Mouse (Mus musculus): ENCODE measurements around the gene 4931429L15Rik.
A peak's percentile ranks its signal among the peaks of the same experiment; 100 is the strongest.

4931429L15Rik gene

DNA sequence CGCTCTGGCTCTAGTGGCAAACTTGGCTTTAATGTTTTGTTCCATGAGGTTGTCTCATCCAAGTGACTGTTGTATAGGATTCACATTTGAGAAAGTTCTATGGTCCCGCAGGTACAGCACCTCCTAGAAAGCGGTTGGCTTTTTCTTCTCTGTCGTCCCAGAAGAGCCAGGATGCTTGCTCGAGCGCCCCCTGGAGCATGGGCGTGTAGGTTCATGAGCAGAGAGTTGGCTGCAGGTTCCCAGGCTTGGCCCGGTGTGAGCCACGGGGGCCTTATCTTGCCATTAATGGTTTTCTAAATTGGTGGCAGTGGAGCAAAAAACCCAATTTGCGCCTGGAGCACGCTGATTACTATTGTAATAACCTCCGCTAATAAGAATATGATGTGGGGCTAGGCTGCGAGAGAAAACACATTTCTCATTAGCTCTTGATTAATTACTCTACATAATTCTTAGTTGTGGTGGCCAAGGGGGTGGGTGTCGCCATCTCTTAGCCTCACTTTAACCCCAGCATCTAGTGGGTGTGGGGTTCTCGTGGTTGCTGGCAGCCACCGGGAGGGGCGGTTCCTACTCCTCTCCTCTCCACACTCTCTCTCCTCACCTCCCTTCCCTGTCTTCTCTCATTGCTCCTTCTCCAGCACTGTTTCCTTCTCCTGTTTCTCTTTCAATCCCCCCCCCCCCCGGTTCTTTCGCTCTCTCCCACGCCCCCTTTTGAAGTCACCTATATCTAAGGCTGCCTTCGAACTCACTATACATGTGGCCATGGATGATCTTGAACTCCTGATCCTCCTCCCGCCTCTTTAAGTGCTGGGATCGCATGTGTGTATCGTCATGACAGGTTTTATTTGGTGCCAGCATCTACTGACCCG lies 8.2 kb upstream of the 4931429L15Rik start:
- DNase-seq, result no peak

DNA sequence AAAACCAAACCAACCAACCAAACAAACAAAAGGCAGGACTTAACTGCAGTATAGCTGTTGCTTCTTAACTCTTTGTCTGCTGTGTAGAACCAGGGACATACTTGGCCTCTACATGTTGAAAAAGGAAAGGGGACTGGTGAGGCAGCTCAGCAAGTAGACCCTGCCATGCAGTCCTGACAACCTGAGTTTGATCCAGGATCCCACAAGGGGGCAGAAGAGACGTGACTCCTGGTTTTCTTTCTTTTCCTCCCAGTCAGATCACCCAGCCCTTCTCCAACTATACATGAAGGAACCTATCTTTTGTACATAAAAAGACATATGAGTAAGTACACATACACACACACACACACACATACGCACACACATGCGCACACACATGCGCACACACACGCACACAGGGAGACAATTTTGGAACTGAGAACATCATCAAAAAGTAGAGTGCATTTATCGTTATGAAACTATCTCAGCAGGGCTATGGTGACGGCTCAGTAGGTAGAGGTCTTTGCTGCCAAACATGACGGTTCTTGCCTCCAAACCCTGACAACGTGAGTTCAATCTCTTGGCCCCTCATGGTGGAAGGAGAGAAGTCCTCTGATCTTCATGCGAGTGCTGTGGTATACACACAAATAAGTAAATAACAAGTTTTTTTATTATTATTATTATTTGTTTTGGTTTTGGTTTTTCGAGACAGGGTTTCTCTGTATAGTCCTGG lies 7.1 kb upstream of the 4931429L15Rik start:
- DNase-seq, result no peak

DNA sequence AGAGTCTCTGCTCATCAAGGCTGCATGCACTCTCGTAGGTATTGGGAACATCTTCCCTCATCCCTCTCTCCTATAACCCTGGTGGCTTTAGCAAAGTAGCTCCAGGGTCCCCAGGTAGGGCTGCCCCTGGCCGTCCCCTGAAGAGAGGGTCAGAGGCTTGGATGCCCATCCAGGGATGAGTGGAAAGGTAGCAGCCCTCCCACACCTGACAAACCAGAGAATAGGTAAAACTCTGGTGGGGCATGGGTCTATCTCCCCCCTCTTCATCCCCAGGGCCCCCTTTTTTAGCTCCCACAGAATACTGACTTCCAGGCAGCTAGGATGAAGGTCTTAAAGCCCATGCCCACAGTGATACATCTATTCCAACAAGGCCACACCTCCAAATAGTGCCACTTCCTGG lies 675 bp upstream of the 4931429L15Rik start:
- DNase-seq, result no peak

DNA sequence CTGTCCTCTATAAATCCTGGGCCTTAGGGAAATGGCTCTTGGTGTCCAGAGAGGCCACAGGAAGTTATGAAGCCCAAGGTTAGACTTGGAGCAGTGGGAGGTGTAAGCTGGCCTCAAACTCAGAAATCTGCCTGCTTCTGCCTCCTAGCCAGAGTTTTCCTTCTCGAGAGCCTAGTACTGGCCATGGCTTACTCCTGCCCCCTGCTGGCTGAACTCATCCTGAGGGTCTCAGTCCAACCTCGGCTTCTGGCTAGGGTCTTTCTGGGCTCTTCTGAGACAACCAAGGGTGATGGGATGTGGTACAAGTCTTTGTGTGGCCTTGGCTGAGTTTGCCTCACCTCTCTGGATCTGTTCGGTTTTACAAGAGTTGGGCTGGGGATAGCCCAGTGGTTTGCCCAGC lies 1.8 kb downstream of the 4931429L15Rik start:
- no peak for DNase-seq

DNA sequence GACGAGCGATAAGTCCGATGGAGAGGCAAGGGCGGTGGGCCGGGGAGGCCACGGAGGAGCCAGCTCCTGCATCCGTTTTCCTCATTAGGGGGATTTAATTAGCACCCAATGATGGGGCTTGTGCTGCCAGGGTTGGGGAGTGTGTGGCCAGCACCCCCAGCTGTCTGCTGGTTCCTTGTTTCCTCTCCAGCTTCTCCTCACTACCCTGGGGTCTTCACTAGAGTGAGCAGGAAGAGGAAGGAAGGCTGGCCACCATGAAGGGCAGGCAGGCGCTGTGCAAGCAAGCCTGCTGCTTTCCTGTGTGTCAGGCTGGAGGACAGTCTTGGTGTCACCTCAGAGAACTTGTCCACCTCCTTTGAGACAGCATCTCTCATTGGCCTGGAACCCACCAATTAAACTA lies 2.9 kb downstream of the 4931429L15Rik start:
- DNase-seq, result no peak

DNA sequence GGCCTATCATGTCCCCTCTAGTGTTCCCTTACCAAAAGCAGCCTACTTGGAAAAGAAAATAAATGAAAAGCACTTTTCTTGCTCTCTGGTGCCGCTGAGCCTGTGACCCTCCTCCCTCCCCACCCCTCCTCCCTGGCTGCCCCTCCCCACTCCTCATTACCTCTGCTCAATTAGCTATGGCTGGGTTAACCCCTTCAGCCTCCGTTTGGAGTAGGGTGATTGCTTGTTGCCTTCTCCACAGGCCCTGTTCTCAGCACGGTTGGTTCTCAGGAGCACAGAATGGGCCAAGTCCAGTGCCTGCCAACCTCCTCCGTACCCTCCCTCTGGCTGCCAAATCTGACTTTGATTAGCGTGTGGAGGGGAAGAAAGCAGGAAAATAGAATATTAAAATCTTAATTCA lies 3.4 kb downstream of the 4931429L15Rik start:
- DNase-seq, result no peak

DNA sequence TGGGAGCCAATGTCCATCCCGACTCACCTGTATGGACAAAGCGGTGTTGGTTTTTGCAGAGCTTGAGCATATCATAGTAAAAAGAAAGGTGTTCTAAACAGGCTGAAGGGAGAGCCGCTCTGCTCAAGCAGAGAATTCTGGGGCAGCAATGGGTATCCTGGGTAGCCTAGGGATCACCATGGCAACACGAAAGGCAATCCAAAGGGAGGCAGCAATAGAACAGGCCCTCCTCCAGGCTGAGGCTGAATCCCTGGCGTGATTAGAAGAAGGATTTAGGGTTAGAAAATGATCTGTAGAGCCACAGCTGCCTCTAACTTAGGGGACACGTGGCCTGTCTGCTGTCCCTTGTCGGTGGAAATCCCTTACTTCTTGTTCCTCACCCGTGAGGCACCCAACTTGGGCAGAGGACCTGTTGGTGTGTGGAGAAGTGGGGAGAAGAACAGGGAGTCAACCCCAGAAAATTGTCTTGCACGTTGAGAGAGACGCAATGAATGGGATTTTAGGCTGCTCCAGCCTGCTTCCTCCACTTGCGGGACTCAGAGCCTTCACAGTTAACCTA lies 3.9 kb downstream of the 4931429L15Rik start:
- DNase-seq, result no peak

DNA sequence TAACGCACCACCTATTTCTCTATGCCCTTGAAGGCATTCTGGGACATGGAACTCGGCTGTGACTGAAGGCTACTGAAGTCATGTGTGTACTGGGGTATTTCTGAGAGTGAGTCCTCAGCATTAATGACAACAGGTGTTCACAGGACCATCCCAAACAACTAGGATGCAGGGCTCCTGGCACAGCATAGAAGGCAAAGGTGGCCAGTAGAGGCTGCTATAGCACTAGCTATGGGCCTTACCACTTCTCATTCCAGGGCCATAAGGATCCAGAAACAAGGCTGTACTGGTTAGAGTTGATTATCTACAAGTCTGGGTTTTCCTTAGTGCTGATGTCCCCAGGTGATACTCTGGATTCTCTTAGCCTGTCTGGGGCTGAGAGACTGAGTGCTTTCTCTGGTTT lies 4.9 kb downstream of the 4931429L15Rik start:
- no peak for DNase-seq

DNA sequence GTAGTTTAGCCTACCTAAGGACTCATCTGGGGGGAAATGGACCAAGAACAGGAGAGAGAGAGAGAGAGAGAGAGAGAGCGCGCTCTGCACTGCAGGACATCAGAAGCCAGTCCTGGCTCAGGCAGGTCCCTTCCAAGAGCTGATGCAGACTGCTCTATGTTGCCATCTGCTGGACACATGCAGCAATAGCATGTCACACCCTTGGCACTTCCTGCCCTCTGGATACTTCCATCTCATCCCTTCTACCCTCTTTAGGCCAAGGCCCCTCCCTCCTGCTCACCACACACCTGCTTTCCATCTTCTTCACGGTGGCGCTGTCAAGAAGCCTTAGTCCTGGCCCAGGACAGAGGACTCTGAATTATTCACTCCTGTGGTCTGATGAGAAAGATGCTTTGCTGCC lies 5.3 kb downstream of the 4931429L15Rik start:
- peak; percentile 76 for DNase-seq

DNA sequence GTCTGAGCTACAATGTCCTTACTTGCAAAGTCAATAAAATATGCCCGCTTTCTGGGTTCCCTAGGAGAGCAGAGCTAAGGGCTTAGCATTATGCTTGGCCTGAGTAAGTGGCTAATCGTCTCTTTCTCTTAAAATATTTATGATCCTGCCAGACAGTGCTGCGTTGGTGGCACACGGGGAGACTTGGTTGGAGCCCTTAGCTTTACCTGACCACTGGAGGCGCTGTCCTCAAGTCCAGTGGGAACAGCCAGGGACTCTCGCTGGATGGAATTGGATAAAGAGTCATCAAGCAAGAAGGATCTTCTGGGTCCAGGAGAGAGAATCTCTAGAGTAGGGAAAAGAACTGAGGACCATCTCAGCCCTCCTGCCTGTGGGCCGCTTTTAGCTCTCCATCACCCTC lies 10.7 kb downstream of the 4931429L15Rik start:
- DNase-seq, result no peak

DNA sequence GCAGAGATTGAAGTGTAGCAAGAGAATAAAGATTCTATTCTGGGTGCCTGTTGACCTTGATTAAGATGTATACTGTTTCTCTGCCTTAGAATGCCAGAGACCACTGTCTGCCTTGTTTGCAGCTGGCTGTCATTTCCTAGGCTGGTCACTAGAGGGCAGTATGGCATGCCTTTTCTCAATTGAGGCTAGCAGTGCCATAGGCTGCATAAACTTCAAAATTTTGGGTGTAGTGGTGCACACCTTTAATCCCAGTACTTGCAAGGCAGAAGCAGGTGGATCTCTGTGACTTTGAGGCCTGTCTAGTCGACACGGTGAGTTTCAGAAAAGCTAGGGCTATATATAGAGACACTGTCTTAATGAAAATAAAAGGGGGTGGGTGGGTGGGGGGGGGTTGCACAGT lies 17.6 kb downstream of the 4931429L15Rik start:
- DNase-seq, result peak; percentile 53

DNA sequence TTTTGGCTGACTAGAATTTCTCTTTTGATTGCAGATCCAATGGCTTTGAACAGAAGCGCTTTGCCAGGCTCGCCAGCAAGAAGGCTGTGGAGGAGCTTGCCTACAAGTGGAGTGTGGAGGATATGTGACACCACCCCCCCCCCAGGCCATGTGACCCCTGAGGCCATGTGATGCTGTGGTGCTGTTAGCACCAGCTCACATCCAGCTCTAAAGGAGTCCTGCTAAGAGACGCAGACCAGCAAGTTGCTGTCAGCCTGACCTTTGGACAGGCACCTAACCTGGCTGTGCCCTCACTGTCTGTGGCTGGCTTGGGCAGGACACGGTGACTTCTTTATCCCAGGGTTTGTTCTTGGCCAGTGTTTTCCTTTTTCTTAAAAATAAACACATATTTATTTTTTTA lies 21.4 kb downstream of the 4931429L15Rik start:
- DNase-seq, result no peak

DNA sequence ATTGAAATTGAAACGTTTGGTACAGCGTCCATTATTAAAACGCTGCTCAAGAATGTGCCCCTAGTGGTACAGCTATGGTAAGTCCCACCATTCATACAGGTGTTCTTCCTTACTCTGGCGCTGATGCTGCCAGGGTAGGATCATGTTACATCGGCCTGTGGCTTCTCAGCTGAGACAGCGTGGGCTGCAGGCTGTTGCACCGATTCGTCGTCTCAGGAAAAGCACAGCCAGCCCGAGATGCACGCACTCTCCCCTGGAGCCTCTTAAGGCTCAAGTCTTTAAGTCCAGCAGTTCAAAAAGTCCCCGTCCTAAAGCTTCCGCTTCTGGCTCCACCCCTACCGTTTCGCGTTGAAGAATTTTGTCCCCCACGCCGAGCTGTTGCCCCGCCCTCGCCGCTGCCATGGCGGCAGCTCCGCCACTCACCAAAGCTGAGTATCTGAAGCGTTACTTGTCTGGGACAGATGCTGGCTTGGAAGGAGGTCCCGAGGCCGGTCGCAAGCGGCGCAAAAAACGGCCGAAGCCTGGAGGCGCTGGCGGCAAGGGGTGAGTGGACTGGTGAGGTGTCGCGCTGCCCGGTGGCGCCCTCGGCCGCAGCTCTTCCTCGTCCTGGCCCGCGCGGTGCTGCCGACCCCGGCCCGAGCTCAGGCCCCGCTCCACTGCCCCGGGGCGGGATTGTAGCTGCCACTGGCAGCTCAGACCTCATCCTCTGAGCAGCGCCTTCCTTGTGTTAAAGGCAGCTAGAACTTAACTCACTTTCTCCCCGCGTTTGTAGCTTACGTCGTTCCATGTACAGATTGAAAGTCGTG lies 37.0 kb downstream of the 4931429L15Rik start, which contains the start of gene Bud13:
TSS of gene Bud13 (plus strand) at position 378 of the 806 bp plus-strand sequence.
- DNase-seq, result peak; percentile 93

DNA sequence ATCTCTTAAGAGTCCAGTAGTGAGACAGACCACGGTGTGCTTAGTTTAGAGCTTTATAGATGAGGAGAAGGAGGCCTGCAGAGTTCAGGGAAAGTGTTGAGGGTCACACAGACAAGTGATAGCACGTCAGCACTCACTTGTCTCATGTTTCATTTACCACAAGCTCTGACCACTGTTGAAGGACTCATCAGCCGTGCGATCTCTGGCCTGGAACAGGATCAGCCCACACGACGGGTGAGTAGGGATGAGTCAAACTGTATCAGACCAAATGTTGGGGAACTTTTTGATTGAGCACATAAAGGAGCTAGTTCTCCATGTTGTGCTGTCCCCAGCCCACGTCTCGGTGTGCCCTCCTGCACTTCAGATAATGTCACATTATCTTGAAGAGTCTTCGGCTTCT lies 45.3 kb downstream of the 4931429L15Rik start:
- DNase-seq, result no peak

DNA sequence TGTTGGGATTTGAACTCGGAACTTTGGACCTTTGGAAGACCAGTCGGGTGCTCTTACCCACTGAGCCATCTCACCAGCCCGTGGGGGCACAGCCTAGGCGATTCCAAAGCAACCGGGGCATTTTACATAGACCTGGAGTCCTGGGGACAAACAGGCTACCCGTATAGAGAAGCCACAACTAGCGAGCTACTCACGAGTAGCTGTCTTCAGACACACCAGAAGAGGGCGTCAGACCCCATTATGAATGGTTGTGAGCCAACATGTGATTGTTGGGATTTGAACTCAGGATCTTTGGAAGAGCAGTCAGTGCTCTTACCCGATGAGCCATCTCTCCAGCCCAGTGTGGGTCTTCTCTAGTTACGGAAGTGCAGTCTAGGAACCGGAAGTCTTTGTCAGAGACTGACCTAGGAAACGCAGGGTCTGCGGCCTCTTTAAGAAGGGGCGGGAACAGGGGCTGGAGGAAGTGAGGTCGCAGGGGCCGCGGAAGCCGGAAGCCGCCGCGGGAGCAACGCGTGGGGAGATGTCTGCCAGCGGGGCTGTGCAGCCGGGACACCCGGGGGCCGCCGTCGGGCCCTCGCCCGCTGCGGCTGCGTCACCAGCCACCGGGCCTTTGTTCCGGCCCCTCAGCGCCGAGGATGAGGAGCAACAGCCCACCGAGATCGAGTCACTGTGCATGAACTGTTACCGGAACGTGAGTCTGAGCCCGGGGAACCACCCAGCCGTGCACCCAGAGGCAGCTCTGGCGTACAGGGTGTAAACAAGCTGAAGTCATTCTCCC lies 46.9 kb downstream of the 4931429L15Rik start, which contains the start of gene Zpr1:
TSS of gene Zpr1 (plus strand) at position 388 of the 778 bp plus-strand sequence.
- DNase-seq, result peak; percentile 82

DNA sequence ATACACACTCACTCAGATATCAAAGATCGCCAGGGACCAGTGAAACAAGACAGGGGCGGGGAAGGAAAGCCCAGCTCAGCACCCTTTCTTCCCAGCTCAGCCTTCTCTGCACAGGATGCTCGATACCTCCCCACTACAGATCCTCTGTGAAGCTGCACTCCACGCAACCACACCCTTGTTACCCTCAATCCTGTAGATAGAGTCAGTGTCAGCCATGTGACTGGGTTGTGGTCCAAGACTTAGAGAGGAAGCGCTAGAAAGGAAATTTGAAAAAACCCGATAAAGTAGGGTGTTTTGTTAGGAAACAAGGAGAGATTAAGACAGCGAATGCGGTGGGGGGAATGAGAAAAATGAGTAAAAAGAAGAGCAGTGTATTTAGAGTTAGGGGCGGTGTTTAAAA lies 47.7 kb downstream of the 4931429L15Rik start:
- DNase-seq, result no peak

DNA sequence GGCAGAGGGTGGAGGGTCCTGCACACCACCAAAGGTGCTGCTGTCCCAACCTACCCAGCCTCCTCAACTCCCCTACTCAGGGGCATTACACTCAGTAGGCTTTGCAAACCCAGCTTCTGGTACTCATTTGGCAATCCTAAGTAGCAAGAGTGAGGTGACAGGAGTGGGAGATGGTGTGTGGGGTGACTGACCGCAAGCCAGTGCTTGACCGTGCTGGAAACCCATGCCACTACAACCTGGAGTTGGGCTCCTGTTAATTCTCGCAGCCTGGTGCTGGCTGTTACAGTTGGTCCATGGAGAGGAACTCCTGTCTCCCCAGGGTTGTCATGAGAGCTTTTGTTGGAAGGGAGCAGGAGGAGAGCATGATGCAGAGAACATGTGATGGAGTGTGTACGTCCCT lies 49.0 kb downstream of the 4931429L15Rik start:
- DNase-seq, result no peak

DNA sequence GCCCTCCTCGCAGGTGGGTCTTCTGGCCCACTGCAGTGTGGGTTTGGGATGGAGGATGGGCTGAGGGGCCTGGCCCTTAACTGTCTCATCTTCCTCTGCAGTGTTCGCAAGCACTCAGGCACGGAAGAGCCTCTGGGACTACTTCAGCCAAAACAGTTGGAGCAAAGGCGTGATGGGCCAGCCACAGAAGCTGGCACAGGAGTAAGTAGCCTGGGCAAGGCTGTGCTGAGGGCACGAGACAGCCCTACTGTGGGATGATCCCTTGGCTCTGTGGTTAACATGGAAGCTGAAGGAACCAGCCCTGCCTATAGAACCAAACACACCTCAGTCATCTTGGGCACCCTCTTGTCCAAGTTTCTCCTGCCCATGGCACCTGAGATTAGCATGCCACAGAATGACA lies 50.7 kb downstream of the 4931429L15Rik start:
- no peak for DNase-seq

DNA sequence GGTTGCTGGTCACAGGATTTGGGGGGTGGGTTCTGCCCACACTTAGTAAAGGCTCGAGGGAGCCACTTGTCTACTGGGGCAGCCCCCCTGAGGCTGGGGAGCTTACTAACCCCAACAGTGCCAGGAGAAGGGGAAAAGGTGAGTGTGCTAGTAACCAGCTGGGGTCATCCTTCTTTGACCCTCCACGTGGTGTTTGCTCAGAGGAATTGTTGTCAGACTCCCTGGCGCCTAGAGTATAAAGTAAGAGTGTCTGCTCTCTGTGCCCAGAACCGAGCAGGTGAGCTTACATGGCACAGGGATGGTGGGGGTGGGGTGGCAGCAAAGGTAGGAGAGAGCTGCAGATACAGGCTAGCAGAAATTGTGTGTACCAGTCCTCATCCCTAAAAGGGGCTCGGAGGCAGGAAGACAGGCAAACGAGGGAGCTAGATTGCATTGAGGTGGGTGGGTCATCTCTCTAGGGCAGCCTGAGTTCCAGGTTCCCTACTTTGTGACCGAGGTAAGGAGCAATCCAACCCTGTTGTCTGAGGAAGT lies 51.4 kb downstream of the 4931429L15Rik start, which contains the start of gene Apoa5:
TSS of gene Apoa5 (plus strand) at position 291 of the 531 bp plus-strand sequence.
- DNase-seq, result no peak

DNA sequence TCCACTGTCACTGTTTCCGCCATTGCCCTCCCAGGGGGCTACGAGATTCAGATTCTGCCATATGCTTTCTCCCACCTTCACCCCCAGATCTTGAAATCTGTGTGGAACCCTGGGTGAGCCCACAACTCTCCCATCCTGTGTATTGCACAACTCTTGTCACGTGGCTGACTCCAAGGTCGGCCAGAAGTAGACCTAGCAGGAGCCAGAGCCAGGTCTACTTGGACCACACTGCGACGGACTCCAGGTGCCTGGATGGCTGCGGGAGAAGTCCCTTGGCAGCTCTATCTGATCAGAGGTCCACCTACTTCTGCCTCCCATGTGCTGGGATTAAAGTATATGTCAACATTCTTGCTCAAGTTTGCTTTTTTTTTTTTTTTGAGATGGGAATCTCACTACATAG lies 58.7 kb downstream of the 4931429L15Rik start:
- no peak for DNase-seq

DNA sequence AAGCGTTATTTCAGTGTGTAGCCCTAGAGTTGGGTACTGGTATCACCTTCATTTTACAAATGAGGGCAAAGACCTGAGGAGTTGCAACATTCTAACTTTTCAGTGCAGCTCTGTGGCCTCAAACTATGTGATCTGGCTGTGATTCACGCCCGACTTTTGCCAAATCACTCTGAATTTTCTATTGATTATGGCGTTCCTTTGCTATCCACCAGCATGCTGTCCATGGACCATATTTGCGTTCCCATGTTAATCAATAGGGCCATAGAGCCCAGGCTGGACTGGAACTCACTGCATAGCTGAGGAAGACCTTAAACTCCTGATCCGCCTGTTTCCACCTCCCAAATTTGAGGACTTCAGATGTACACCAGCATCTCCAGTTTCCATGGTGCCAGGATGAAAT lies 60.7 kb downstream of the 4931429L15Rik start:
- DNase-seq, result no peak

DNA sequence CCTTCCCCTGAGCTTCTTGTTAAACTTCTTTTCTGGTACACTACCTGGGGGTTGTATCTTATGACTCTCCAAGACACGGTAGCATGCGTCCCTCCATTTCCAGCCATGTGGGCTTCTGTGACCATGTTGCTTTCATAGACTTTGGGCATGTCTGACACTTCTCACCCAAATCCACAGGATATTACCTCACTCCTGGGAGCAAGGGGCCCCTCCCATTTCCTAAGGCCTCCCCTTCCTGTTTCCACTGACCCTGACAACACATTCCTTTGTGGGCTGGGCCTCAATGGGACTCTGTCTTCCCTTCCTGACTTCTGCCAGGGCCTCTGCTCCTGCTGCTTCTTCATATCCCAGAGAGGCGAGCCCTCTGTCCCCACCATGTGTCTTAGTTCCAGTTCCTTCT lies 62.2 kb downstream of the 4931429L15Rik start:
- DNase-seq, result no peak

All from cerebellum, adult 8-10 months (tissue).